Mouse (Mus musculus): ENCODE measurements around the gene H2-T3.
"Not testable (repeated sequence)": the region's sequence is repeated elsewhere in the genome, so short reads cannot be mapped to it uniquely, and the experiment has no call there.

The H2-T3 gene

DNA sequence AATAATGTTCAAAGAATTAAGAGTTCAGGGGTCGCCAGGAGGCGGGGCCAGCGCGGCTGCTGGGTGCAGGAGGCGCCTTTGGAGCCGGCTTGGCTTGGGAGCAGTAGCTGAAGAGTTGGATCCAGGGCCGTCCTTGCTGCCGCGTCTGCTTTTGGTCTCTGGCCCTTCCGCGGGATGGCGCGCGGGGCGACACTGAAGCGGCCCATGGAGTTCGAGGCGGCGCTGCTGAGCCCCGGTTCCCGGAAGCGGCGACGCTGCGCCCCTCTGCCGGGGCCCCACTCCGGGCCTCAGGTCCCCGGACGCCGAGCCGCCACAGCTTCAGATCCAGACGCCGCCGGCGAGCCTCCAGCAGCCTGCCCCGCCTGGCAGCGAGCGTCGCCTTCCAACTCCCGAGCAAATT lies 11.1 kb downstream of the H2-T3 start:
- peak; percentile 53 for DNase-seq (ENCODE audit: low spot score)

DNA sequence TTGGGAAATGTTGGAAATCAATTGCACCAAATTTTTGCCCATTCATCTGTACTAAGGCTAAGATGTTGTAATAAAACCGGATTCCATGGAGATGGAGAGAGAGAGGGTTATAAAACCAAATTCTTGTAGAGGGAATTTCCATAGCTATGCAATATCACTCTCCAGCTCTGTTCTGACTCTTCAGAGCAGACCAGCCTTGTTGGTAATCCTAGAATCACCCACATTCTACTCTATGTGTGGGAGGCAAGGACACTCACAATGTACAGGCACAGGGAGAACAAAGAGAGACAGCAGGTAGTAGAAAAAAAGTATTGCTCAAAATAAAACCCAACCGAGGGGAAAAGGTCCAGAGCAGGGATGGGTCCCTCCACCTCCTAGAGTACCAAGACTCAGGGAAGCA lies 14.0 kb downstream of the H2-T3 start:
- DNase-seq (ENCODE audit: low spot score): not testable (repeated sequence)

DNA sequence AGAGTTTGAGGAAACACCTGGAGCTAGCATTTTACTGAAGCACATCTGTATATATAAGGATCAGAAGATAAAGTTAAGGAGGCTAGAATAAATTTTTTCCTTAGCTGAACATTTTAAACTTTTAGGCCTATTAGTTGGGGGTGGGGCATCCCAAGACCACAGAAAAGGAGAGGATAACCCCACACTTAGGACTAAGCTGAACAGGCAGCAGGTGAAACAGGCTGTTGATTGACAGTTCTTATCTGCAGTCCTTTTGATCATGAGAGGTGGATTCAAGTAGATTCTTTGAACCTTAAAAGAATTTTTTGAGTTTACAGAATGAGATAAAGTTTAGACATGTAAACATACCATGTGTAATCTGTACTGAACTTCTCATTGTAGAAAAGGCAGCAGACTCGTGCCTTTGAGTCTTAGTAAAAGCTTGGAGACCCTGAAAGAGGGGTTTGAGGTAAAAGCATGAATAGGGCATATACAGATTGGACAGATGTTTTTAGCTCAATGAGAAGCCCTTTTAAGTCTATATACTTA lies 19.7 kb downstream of the H2-T3 start:
- DNase-seq (ENCODE audit: low spot score): no peak

GRCm38 (mm10) chr17:36169753-36170152 lies 20.3 kb downstream of the H2-T3 start:
- DNase-seq (ENCODE audit: low spot score): no peak

DNA sequence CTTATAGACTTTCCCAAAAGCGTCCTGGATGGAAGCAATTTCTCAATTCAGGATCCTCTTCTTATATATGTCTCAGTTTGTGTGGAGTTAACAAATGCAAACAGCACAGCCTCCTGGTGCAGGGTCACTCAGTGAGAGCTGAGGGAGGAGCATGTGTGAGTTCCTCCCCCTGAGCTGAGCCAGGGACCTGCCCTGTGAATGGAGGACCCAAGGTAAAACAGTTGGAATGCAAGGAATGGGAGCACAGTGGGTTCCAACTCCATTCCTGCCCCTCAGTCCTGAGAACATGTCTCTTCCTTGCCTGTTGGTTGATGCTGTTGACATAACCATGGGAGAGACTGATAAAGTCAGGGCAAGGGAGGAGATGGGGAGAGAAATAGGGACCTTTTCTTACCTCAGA lies 21.0 kb downstream of the H2-T3 start:
- DNase-seq (ENCODE audit: low spot score): not testable (repeated sequence)

GRCm38 (mm10) chr17:36168039-36168652 lies 21.9 kb downstream of the H2-T3 start, which contains the start of gene Gm8909:
TSS of gene Gm8909 (minus strand) at chr17:36168537.
- DNase-seq (ENCODE audit: low spot score): peak; percentile 39

DNA sequence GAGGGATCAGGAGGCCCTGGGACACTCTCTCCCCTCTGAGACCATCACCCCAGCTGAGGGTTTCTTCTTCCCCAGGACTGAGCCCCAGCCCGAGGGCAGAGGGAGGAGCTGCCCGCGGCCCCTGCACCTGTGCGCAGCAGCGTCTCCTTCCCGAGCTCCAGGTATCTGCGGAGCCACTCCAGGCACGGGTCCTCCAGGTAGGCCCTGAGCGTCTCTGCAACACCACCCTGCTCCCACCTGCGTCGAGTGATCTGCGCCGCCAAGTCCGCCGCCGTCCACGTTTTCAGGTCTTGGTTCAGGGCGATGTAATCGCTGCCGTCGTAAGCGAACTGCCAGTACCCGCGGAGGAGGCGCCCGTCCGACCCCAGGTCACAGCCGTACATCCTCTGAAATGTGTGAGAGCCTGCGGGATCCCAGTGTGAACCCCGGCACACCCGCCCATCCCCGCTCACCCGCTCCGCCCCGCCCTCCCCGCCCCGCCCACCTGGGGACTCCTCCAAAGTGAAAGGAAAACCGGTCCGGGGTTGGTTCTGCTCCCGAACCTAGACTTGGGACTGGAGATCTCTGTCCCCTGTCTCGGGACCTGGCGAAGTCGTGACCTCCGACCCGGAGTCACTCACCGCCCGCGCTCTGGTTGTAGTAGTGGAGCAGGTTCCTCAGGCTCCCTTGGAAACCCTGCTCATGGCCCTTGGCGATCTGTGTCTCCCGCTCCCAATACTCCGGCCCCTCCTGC lies 22.6 kb downstream of the H2-T3 start:
- peak; percentile 28 for DNase-seq (ENCODE audit: low spot score)

- not testable (repeated sequence) for DNase-seq (ENCODE audit: low spot score)
Observed at GRCm38 (mm10) chr17:36166901-36167300, 23.2 kb downstream of the H2-T3 start.

DNA sequence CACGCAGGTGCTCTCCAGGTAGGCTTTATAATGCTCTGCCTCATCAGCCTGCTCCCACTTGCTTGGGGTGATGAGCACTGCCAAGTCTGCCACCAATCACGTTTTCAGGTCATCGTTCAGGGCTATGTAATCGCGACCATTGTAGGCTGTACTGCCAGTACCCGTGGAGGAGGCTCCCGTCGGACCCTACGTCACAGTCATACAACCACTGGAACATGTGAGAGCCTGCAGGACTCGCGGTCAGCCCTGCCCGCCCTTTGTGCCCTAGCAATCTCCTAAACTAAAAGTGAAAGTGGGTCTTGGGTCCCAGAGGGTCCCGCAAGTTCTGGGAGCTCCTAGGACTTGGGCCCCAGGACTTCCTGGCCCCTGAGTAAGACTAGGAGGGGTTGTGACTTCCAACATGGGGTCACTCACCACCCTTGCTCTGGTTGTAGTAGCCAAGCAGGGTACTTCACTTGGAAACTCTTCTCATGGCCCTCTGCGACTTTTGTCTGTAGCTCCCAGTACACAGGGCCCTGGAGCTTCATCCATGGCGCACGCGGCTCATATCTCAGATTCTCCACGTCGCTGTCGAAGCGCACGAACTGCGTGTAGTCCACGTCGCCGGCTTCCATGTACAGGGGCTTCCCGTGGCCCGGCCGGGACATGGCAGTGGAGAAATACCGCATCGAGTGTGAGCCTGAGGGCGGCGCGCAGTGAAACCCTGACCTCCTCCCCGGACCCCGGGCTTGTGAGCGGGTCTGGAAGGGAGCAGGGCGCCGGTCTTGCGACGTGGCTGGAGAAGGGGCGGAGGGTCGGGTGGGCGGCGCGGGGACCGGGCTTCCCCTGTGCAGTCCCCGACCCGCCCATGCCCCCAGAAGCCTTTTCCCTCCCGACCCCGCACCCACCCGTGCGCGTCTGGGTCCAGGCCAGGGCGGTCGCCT lies 28.7 kb downstream of the H2-T3 start:
- peak; percentile 18 for DNase-seq (ENCODE audit: low spot score)

DNA sequence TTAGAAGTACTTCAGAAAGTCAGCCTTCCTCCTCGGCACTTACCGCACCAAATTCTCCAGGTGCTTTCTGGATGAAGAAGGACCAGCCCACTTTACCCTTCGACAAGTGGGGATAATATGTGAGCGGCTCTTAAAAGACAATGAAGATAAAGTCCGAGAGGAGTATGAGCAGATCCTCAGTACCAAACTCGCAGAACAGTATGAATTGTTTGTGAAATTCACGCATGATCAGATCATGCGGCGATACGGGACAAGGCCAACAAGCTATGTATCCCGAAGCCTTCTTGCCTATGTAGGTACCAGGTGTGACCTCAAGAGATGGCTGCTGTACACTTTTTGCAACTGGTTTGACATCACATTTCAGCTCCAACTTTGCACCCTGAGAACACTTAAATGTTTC lies 31.8 kb downstream of the H2-T3 start:
- DNase-seq (ENCODE audit: low spot score): not testable (repeated sequence)

DNA sequence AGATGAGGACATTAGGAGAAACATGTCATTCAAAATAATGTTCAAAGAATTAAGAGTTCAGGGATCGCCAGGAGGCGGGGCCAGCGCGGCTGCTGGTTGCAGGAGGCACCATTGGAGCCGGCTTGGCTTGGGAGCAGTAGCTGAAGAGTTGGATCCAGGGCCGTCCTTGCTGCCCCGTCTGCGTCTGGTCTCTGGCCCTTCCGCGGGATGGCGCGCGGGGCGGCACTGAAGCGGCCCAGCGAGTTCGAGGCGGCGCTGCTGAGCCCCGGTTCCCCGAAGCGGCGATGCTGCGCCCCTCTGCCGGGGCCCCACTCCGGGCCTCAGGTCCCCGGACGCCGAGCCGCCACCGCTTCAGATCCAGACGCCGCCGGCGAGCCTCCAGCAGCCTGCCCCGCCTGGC lies 32.3 kb downstream of the H2-T3 start:
- not testable (repeated sequence) for DNase-seq (ENCODE audit: low spot score)

- DNase-seq (ENCODE audit: low spot score): no peak
Observed at GRCm38 (mm10) chr17:36154271-36155149, 35.6 kb downstream of the H2-T3 start.

DNA sequence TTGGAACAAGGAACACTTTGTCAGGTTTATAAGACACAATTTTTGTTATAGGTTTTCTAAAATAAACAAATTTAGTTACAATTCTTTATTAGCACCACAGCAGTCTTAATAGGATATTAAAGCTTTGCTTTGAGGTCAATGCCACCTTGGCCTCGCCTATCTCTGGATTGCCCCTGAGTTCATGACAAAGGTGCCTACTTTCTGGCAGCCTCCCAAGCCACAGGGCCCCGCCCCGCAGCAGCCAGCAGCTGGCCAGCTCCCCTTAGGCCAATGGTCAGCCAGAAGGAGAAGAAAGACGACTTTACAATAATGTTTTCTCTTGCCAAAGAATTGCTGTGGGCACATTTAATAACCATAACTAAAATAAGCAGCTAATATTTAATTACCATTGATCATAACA lies 38.9 kb downstream of the H2-T3 start:
- DNase-seq (ENCODE audit: low spot score): not testable (repeated sequence)

- DNase-seq (ENCODE audit: low spot score): not testable (repeated sequence)
Observed at GRCm38 (mm10) chr17:36148468-36148867, 41.6 kb downstream of the H2-T3 start.

GRCm38 (mm10) chr17:36146937-36147336 lies 43.1 kb downstream of the H2-T3 start:
- not testable (repeated sequence) for DNase-seq (ENCODE audit: low spot score)

DNA sequence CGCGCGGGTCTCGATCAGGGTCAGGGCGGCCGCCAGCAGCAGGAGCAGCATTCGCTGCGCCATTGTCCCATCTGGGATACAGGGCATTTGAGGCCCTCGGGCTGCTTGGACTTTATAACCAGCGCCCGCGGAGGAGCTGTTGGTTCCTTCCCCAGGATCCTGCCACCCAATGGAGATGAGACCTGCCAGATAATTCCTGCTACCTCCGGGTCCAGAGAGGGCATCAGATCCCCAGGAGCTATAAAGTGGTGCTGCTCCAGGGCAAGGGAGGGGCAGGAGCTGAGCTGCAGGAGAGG lies 44.3 kb downstream of the H2-T3 start:
- DNase-seq (ENCODE audit: low spot score): not testable (repeated sequence)

- peak; percentile 32 for DNase-seq (ENCODE audit: low spot score)
Observed at GRCm38 (mm10) chr17:36145111-36145860, 44.8 kb downstream of the H2-T3 start.

GRCm38 (mm10) chr17:36136299-36136848 lies 53.7 kb downstream of the H2-T3 start:
- DNase-seq (ENCODE audit: low spot score): not testable (repeated sequence)
